Mouse (Mus musculus) stomach, embryonic 16.5 days (tissue): Measurements from ENCODE around the gene Col1a2. TPM values are rescaled to one million over a fixed set of nuclear protein-coding genes. Genes with fewer than 3 reads are reported as not detected.

ENCODE experiments used
- ATAC-seq: fragments of 200-750 bp; cut with Nextera tagmentation; 2 replicates; pipeline ENCODE4 v1.8.0; 2017; ENCODE audit warnings: moderate number of reproducible peaks, moderate TSS enrichment; ENCODE audit not compliant: insufficient read depth, low FRiP score
- H3K27ac ChIP-seq: fragments of 300-500 bp; sonication (generic); 2 replicates; pipeline ENCODE4 v1.5.1; 2014; ENCODE audit warnings: low read length
- H3K27me3 ChIP-seq: fragments of 300-500 bp; sonication (generic); 2 replicates; pipeline ENCODE4 v1.6.1; 2014; ENCODE audit warnings: low read length, control low read depth, mixed read lengths; ENCODE audit not compliant: control insufficient read depth, insufficient read depth
- H3K36me3 ChIP-seq: fragments of 300-500 bp; sonication (generic); 2 replicates; pipeline ENCODE4 v1.6.1; 2014; ENCODE audit warnings: low read length; ENCODE audit not compliant: control insufficient read depth, insufficient read depth
- H3K4me1 ChIP-seq: fragments of 300-500 bp; sonication (generic); 2 replicates; pipeline ENCODE4 v1.6.1; 2014; ENCODE audit warnings: low read length, control low read depth, mixed read lengths; ENCODE audit not compliant: control insufficient read depth, insufficient read depth
- H3K4me2 ChIP-seq: fragments of 300-500 bp; sonication (generic); 2 replicates; pipeline ENCODE4 v1.6.1; 2014; ENCODE audit warnings: low read depth, low read length, mixed read lengths
- H3K4me3 ChIP-seq: fragments of 300-500 bp; sonication (generic); replicated peaks from 2 replicates; pipeline ENCODE4 v1.5.1; 2014; ENCODE audit warnings: mild to moderate bottlenecking, low read length
- H3K9ac ChIP-seq: fragments of 300-500 bp; sonication (generic); 2 replicates; pipeline ENCODE4 v1.6.1; 2014; ENCODE audit warnings: low read length
- H3K9me3 ChIP-seq: fragments of 300-500 bp; sonication (generic); replicated peaks from 2 replicates; pipeline ENCODE4 v1.6.1; 2016; ENCODE audit warnings: low read length, control low read depth; ENCODE audit not compliant: control insufficient read depth
- WGBS: fragments of 180-500 bp; shearing (Covaris S2); extraction: QIAGEN DNeasy Blood & Tissue Kit; methylation state at CpG from one replicate; pipeline ENCODE4 v1.1.7; 2014; 5-methylcytosine and 5-hydroxymethylcytosine counted together
- polyA plus RNA-seq: library from polyadenylated mRNA; unstranded; fragments of >200 nt; fragmentation: Nextera tagmentation; extraction: Ambion mirVana; gene quantifications from 2 replicates; pipeline ENCODE4 v1.2.1, GENCODE M21; 2015

Gene Col1a2
- polyA plus RNA-seq, 1 experiment from 2014 or later, result 1,212 TPM

DNA sequence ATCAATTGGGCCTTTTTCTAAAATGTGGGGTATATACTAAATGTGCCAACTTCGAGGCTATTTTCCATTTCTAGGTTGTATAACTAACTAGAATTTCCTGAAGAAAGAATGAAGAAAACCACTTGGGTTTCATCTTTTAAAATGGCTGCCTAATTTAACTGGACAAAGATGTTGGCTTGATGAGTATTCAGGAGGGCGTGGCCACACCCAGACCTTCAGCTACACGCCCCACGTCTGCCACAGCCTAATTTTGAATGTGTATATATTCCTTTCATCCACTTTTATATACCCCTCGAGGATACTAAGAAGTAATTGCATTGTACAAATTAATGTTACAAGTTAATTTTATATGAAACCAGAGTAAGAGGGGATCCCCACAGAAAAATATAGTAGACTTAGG, 2.2 kb downstream of the Col1a2 start:
- no peak for ATAC-seq
- 51% methylated on average over 5 of the region's 5 CpGs for WGBS
- Histone ChIP-seq H3K4me3 (peak overlapping the region; percentile 65), H3K36me3 (peaks cover 8% of the 10 kb centered on the region), H3K4me1 (peaks cover 13% of the 10 kb centered on the region), H3K27ac (0 out of 2 replicates have a peak overlapping the region, but pooled peaks have one; percentile 69), H3K9me3 (no peaks in the 10 kb centered on the region), H3K9ac (peak overlapping the region; percentile 81), H3K27me3 (no peaks in the 10 kb centered on the region), H3K4me2 (peak overlapping the region; percentile 70)

DNA sequence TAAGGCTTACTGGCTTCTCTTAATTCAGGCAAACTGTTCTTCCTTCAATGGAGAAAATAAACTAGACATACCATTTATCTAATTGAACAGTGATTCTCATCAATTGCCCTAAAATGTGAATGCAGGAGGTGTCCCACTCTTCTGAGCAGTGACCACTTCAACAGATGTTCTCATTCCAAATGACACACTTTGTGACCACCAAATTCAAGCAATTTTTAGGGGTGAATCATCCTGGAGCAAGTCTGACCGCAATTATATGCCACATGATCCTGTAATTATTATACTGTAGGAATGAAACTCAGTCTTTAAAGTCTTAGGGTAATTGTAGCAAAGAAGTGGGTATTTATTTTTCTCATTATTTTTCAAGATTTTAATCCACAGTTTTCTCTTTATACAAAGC, 2.7 kb downstream of the Col1a2 start:
- Histone ChIP-seq H3K9ac (peak overlapping the region; percentile 55), H3K9me3 (no peaks in the 10 kb centered on the region)

DNA sequence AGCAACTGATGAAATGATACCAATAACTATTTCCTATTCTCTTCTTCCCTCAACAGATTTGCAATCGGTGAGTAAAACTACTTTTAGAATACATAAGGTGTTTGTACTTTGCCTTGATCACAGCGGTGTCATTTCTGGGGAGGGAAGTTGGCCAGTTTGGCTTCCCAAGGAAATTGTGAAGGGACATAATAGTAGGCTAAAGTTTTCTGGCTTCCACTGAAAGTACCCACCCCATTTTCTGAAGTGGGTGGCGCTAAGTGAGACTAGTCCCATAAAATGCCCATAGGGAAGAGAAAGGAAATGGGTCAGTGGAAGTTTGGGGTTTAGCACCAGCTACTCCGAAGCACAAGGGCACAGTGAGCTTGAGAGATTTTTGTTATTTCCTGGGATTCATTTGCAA, 3.7 kb downstream of the Col1a2 start:
- no peaks in the 10 kb centered on the region for H3K9me3 ChIP-seq
- H3K4me3 ChIP-seq, result peak overlapping the region; percentile 41
- peak overlapping the region; percentile 70 for H3K4me2 ChIP-seq
- no peak for ATAC-seq
- H3K27ac ChIP-seq, result no peak overlapping the region
- H3K36me3 ChIP-seq, result peaks cover 8% of the 10 kb centered on the region
- peak overlapping the region; percentile 46; the same call in 1 of the 2 replicates for H3K9ac ChIP-seq
- H3K27me3 ChIP-seq, result no peaks in the 10 kb centered on the region
- peaks cover 13% of the 10 kb centered on the region for H3K4me1 ChIP-seq
- WGBS, result 80% methylated on average over 4 of the region's 4 CpGs

More for the DNA sequence above, 2.7 kb downstream of the Col1a2 start:
- H3K4me2 ChIP-seq, result peak overlapping the region; percentile 70
- no peak overlapping the region for H3K27ac ChIP-seq
- H3K27me3 ChIP-seq, result no peaks in the 10 kb centered on the region
- H3K36me3 ChIP-seq, result peaks cover 8% of the 10 kb centered on the region
- H3K4me1 ChIP-seq, result peaks cover 13% of the 10 kb centered on the region
- H3K4me3 ChIP-seq, result peak overlapping the region; percentile 65
- 59% methylated on average over 1 of the region's 1 CpGs for WGBS
- no peak for ATAC-seq

DNA sequence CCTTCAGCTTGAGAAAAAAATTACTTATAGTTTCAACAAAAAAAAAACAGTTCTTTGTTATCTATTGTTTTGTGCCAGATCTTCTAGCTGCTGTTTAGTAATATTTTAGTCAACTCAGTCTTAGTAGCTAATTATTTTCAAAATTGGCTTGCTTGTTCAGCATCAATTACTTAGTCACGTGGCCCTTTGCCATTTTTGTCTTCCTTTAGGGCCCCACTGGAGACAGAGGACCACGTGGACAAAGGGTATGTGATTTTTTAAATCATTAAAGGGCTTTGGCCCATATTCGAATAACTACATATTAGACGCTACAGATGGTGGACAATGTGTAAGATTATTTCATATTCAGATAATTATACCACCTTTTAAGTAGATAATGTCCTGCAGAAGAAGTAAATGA, 4.8 kb downstream of the Col1a2 start:
- no peak overlapping the region for H3K4me2 ChIP-seq
- WGBS, result 70% methylated on average over 4 of the region's 4 CpGs
- ATAC-seq, result no peak
- H3K27ac ChIP-seq, result no peak overlapping the region
- H3K4me3 ChIP-seq, result 0 out of 2 replicates have a peak overlapping the region, but pooled peaks have one; percentile 19
- H3K9ac ChIP-seq, result no peak overlapping the region
- H3K4me1 ChIP-seq, result peaks cover 13% of the 10 kb centered on the region
- H3K36me3 ChIP-seq, result peaks cover 8% of the 10 kb centered on the region
- no peaks in the 10 kb centered on the region for H3K9me3 ChIP-seq
- no peaks in the 10 kb centered on the region for H3K27me3 ChIP-seq

DNA sequence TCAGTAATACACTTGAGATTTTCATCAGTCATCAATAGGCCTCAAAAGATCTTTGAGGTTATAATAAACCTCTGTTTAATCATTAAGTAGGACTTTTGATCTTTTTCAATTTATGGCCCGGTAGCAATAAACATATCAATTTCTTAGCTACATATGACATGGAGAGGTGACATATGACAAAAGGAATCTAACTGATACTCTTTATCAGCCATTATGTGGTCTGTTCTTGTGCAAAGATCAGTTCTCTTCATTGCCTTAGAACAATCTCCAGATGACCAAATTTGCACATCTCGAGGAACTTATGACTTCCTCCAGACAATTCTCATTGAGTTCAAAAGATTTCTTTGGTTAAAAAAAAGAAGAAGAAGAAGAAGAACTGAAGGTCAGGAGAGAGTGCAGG, 10.1 kb downstream of the Col1a2 start:
- peaks cover 3% of the 10 kb centered on the region; the same call in 1 of the 2 replicates for H3K4me1 ChIP-seq
- no peaks in the 10 kb centered on the region for H3K9me3 ChIP-seq
- H3K9ac ChIP-seq, result no peak overlapping the region
- no peak overlapping the region for H3K4me2 ChIP-seq
- no peak for ATAC-seq
- H3K27ac ChIP-seq, result no peak overlapping the region
- no peak overlapping the region for H3K4me3 ChIP-seq
- WGBS, result 80% methylated on average over 2 of the region's 2 CpGs
- peaks cover 8% of the 10 kb centered on the region for H3K36me3 ChIP-seq
- no peaks in the 10 kb centered on the region for H3K27me3 ChIP-seq

DNA sequence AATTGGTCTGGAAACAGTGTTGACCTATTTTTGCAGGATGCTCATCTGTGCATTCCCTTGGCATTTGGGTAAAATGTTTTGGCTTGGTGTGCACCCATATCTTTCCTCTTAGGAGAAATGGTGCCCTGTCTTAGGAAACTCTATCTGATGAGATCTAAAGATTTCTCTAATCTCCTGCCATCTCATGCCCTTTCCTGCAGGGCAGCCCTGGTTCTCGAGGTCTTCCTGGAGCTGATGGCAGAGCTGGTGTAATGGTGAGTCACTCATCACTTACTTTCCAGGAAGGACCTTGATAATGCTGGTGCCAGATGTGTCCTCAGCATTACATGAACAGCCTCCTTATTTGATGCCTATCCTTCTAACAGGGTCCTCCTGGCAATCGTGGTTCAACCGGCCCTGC, 16.4 kb downstream of the Col1a2 start:
- H3K9ac ChIP-seq, result no peak overlapping the region
- H3K9me3 ChIP-seq, result no peaks in the 10 kb centered on the region
- no peaks in the 10 kb centered on the region for H3K27me3 ChIP-seq
- H3K27ac ChIP-seq, result no peak overlapping the region; the same call in 1 of the 2 replicates
- H3K4me2 ChIP-seq, result no peak overlapping the region
- H3K4me1 ChIP-seq, result no peaks in the 10 kb centered on the region
- H3K36me3 ChIP-seq, result 0 out of 2 replicates have a peak, but pooled peaks cover 11% of the 10 kb centered on the region
- 80% methylated on average over 3 of the region's 3 CpGs for WGBS
- no peak for ATAC-seq
- no peak overlapping the region for H3K4me3 ChIP-seq

GRCm38 (mm10) chr6:4528439-4528838, 23.8 kb downstream of the Col1a2 start:
- no peak for ATAC-seq
- H3K27ac ChIP-seq, result no peak overlapping the region
- H3K4me3 ChIP-seq, result no peak overlapping the region
- H3K4me1 ChIP-seq, result no peaks in the 10 kb centered on the region
- peaks cover 9% of the 10 kb centered on the region; the same call in 1 of the 2 replicates for H3K36me3 ChIP-seq
- H3K4me2 ChIP-seq, result no peak overlapping the region
- no peak overlapping the region for H3K9ac ChIP-seq
- H3K9me3 ChIP-seq, result no peaks in the 10 kb centered on the region
- 86% methylated on average over 7 of the region's 7 CpGs for WGBS
- H3K27me3 ChIP-seq, result no peaks in the 10 kb centered on the region

DNA sequence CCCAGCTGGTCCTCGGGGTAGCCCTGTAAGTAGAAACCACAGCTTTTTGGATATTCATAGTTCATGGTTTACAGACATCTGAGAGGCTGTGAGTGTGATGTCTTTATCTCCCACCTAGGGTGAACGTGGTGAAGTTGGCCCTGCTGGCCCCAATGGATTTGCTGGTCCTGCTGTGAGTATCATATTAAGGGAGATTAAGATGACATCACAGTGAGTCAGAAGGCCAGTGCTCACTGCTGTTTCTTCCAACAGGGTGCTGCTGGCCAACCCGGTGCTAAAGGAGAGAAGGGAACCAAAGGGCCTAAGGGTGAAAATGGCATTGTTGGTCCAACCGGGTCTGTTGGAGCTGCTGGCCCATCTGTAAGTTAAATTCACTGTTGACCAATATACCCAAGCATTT, 26.4 kb downstream of the Col1a2 start:
- Histone ChIP-seq H3K27ac (0 out of 2 replicates have a peak overlapping the region, but pooled peaks have one; percentile 10), H3K4me1 (no peaks in the 10 kb centered on the region), H3K9ac (no peak overlapping the region), H3K27me3 (no peaks in the 10 kb centered on the region), H3K4me2 (no peak overlapping the region), H3K4me3 (no peak overlapping the region), H3K9me3 (no peaks in the 10 kb centered on the region), H3K36me3 (peaks cover 4% of the 10 kb centered on the region; the same call in 1 of the 2 replicates)
- no peak for ATAC-seq
- WGBS, result 82% methylated on average over 4 of the region's 4 CpGs

GRCm38 (mm10) chr6:4532898-4533297, 28.3 kb downstream of the Col1a2 start:
- no peak overlapping the region for H3K9ac ChIP-seq

More at GRCm38 (mm10) chr6:4532898-4533297, 28.3 kb downstream of the Col1a2 start:
- no peak for ATAC-seq
- Histone ChIP-seq H3K4me3 (no peak overlapping the region), H3K27ac (no peak overlapping the region), H3K9me3 (no peaks in the 10 kb centered on the region), H3K4me1 (no peaks in the 10 kb centered on the region), H3K4me2 (no peak overlapping the region), H3K36me3 (peaks cover 2% of the 10 kb centered on the region; the same call in 1 of the 2 replicates), H3K27me3 (no peaks in the 10 kb centered on the region)
- 91% methylated on average over 1 of the region's 1 CpGs for WGBS
